Comparison of ENCODE assay signal across 48 mouse cellular contexts in the genomic region with DNA sequence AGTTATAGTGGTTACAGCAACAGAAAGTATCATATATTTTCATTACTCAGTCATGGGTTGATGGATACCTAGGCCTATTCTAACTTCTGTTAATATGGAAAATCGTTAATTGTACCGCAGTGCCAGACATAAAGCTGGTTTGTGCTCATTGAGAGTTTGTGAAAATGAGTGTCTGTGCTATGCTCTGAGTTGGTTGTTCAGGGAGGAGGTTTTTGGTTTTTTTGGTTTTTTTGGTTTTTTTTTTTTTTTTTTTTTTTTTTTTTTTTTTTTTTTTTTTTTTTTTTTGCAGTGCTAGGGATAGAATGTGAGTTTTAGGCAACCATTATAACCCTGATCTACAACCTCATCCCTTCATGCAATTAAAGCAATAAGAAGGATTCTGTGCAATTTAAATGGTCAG. TPM values are rescaled to one million over a fixed set of nuclear protein-coding genes. Genes with fewer than 3 reads are reported as not detected.
"Had no signal": no experiment of that assay in that cellular context is flagged by ENCODE, and none has a peak within 500 bp of the region (broad histone marks: within the 10 kb centered on the region; RNA-seq: fewer than 3 reads in every experiment).

No protein-coding gene starts in this region.

- H3K4me2 ChIP-seq: limb, embryonic 12.5 days; limb, embryonic 13.5 days; limb, embryonic 15.5 days; liver, embryonic 11.5 days; liver, embryonic 12.5 days; liver, embryonic 13.5 days; liver, embryonic 15.5 days; lung, embryonic 14.5 days; lung, embryonic 15.5 days; midbrain, embryonic 11.5 days; midbrain, embryonic 12.5 days; midbrain, embryonic 13.5 days; midbrain, embryonic 15.5 days; neural tube, embryonic 12.5 days had no signal

- H3K4me1 ChIP-seq: limb, embryonic 10.5 days; limb, embryonic 12.5 days; limb, embryonic 13.5 days; limb, embryonic 15.5 days; liver, embryonic 12.5 days; liver, embryonic 13.5 days; liver, embryonic 15.5 days; lung, embryonic 15.5 days; megakaryocyte, embryonic 14.5 days; midbrain, embryonic 10.5 days; midbrain, embryonic 12.5 days; midbrain, embryonic 13.5 days; midbrain, embryonic 15.5 days; neural tube, embryonic 12.5 days had no signal

- DNase-seq: left cerebral cortex, postnatal 4 days; liver; liver, embryonic 13.5 days; liver, postnatal 0 days; lung, adult 18-20 months; lung, adult 2 months; lung, embryonic 14.5 days; lung, postnatal 10 days; lung, postnatal 14 days; lung, postnatal 36 days; lung, postnatal 4 days; midbrain, embryonic 14.5 days had no signal

- H3K36me3 ChIP-seq: limb, embryonic 10.5 days; limb, embryonic 12.5 days; limb, embryonic 13.5 days; limb, embryonic 15.5 days; liver, embryonic 12.5 days; liver, embryonic 13.5 days; liver, embryonic 15.5 days; lung, embryonic 15.5 days; midbrain, embryonic 10.5 days; midbrain, embryonic 12.5 days; midbrain, embryonic 13.5 days; midbrain, embryonic 15.5 days; neural tube, embryonic 12.5 days had no signal

- H3K9me3 ChIP-seq: limb, embryonic 10.5 days; limb, embryonic 12.5 days; limb, embryonic 13.5 days; limb, embryonic 15.5 days; liver, embryonic 12.5 days; liver, embryonic 13.5 days; liver, embryonic 15.5 days; lung, embryonic 15.5 days; megakaryocyte, embryonic 14.5 days; midbrain, embryonic 10.5 days; midbrain, embryonic 12.5 days; midbrain, embryonic 13.5 days; midbrain, embryonic 15.5 days; neural tube, embryonic 12.5 days had no signal

- H3K27me3 ChIP-seq: limb, embryonic 12.5 days; limb, embryonic 13.5 days; limb, embryonic 15.5 days; liver, embryonic 12.5 days; liver, embryonic 13.5 days; liver, embryonic 15.5 days; lung, embryonic 15.5 days; midbrain, embryonic 12.5 days; midbrain, embryonic 13.5 days; midbrain, embryonic 15.5 days; neural tube, embryonic 12.5 days had no signal

- H3K4me3 ChIP-seq: limb, embryonic 10.5 days; limb, embryonic 12.5 days; limb, embryonic 13.5 days; limb, embryonic 15.5 days; liver, embryonic 12.5 days; liver, embryonic 13.5 days; liver, embryonic 15.5 days; lung, embryonic 15.5 days; megakaryocyte, embryonic 14.5 days; midbrain, embryonic 10.5 days; midbrain, embryonic 12.5 days; midbrain, embryonic 13.5 days; midbrain, embryonic 15.5 days; myocyte; neural tube, embryonic 12.5 days had no signal

- H3K27ac ChIP-seq: limb, embryonic 10.5 days; limb, embryonic 12.5 days; limb, embryonic 13.5 days; limb, embryonic 15.5 days; liver, embryonic 12.5 days; liver, embryonic 13.5 days; liver, embryonic 14.5 days; liver, embryonic 15.5 days; lung, embryonic 15.5 days; macrophage; midbrain, embryonic 10.5 days; midbrain, embryonic 12.5 days; midbrain, embryonic 13.5 days; midbrain, embryonic 15.5 days; neural tube, embryonic 12.5 days had no signal

- H3K9ac ChIP-seq: limb, embryonic 12.5 days; limb, embryonic 13.5 days; limb, embryonic 15.5 days; liver, embryonic 12.5 days; liver, embryonic 13.5 days; liver, embryonic 14.5 days; liver, embryonic 15.5 days; liver, postnatal 0 days; lung, embryonic 14.5 days; lung, embryonic 15.5 days; midbrain, embryonic 12.5 days; midbrain, embryonic 13.5 days; midbrain, embryonic 15.5 days; neural tube, embryonic 12.5 days had no signal

RNA-seq across cellular contexts. Expression of a gene that starts 7.1 kb away (rescaled TPM):
- total RNA-seq: left cerebral cortex, adult 8-10 months; left cerebral cortex, postnatal 10 days; left cerebral cortex, postnatal 14 days; left cerebral cortex, postnatal 25 days; left cerebral cortex, postnatal 36 days; left cerebral cortex, postnatal 4 days; liver, adult 2 months; megakaryocyte progenitor cell, adult 5-6 weeks; midbrain, postnatal 0 days; monocyte, adult 5-6 weeks had no signal
- polyA plus RNA-seq: limb, embryonic 10.5 days; limb, embryonic 11.5 days; limb, embryonic 12.5 days; limb, embryonic 13.5 days; limb, embryonic 14.5 days; limb, embryonic 15.5 days; liver, adult 2 months; liver, embryonic 11.5 days; liver, embryonic 12.5 days; liver, embryonic 13.5 days; liver, embryonic 14.5 days; liver, embryonic 15.5 days; liver, embryonic 16.5 days; liver, postnatal 0 days; lung, adult 2 months; lung, embryonic 14.5 days; lung, embryonic 15.5 days; lung, embryonic 16.5 days; lung, postnatal 0 days; macrophage; midbrain, embryonic 10.5 days; midbrain, embryonic 12.5 days; midbrain, embryonic 13.5 days; midbrain, embryonic 14.5 days; midbrain, embryonic 15.5 days; midbrain, embryonic 16.5 days; midbrain, postnatal 0 days; myocyte; neural tube, embryonic 11.5 days; neural tube, embryonic 12.5 days had no signal

RNA-seq across cellular contexts. Expression of a gene that starts 25.4 kb away (rescaled TPM):
- total RNA-seq: left cerebral cortex, adult 8-10 months; left cerebral cortex, postnatal 10 days; left cerebral cortex, postnatal 14 days; left cerebral cortex, postnatal 25 days; left cerebral cortex, postnatal 36 days; left cerebral cortex, postnatal 4 days; liver, adult 2 months; megakaryocyte progenitor cell, adult 5-6 weeks; megakaryocyte, adult 5-6 weeks; megakaryocyte-erythroid progenitor cell, adult 5-6 weeks; midbrain, postnatal 0 days; monocyte, adult 5-6 weeks had no signal
- polyA plus RNA-seq: limb, embryonic 10.5 days; limb, embryonic 11.5 days; limb, embryonic 12.5 days; limb, embryonic 13.5 days; limb, embryonic 14.5 days; limb, embryonic 15.5 days; liver, adult 2 months; liver, embryonic 11.5 days; liver, embryonic 12.5 days; liver, embryonic 13.5 days; liver, embryonic 14.5 days; liver, embryonic 15.5 days; liver, embryonic 16.5 days; liver, postnatal 0 days; lung, adult 2 months; lung, embryonic 14.5 days; lung, embryonic 15.5 days; lung, embryonic 16.5 days; lung, postnatal 0 days; macrophage; midbrain, embryonic 10.5 days; midbrain, embryonic 11.5 days; midbrain, embryonic 12.5 days; midbrain, embryonic 13.5 days; midbrain, embryonic 14.5 days; midbrain, embryonic 15.5 days; midbrain, embryonic 16.5 days; midbrain, postnatal 0 days; myocyte; neural tube, embryonic 11.5 days; neural tube, embryonic 12.5 days had no signal

RNA-seq across cellular contexts. Expression of a gene that starts 29.9 kb away (rescaled TPM):
- total RNA-seq: left cerebral cortex, adult 8-10 months; left cerebral cortex, postnatal 10 days; left cerebral cortex, postnatal 14 days; left cerebral cortex, postnatal 25 days; left cerebral cortex, postnatal 36 days; left cerebral cortex, postnatal 4 days; liver, adult 2 months; megakaryocyte progenitor cell, adult 5-6 weeks; megakaryocyte, adult 5-6 weeks; megakaryocyte-erythroid progenitor cell, adult 5-6 weeks; midbrain, postnatal 0 days; monocyte, adult 5-6 weeks had no signal
- polyA plus RNA-seq: limb, embryonic 10.5 days; limb, embryonic 11.5 days; limb, embryonic 12.5 days; limb, embryonic 13.5 days; limb, embryonic 15.5 days; liver, adult 2 months; liver, embryonic 11.5 days; liver, embryonic 12.5 days; liver, embryonic 13.5 days; liver, embryonic 14.5 days; liver, embryonic 15.5 days; liver, embryonic 16.5 days; liver, postnatal 0 days; lung, adult 2 months; lung, embryonic 14.5 days; lung, embryonic 15.5 days; lung, embryonic 16.5 days; lung, postnatal 0 days; macrophage; midbrain, embryonic 10.5 days; midbrain, embryonic 11.5 days; midbrain, embryonic 12.5 days; midbrain, embryonic 13.5 days; midbrain, embryonic 14.5 days; midbrain, embryonic 15.5 days; midbrain, embryonic 16.5 days; midbrain, postnatal 0 days; myocyte; neural tube, embryonic 11.5 days; neural tube, embryonic 12.5 days had no signal

RNA-seq across cellular contexts. Expression of a gene that starts 40.2 kb away (rescaled TPM):
- total RNA-seq: left cerebral cortex, adult 8-10 months; left cerebral cortex, postnatal 10 days; left cerebral cortex, postnatal 14 days; left cerebral cortex, postnatal 25 days; left cerebral cortex, postnatal 36 days; left cerebral cortex, postnatal 4 days; liver, adult 2 months; megakaryocyte progenitor cell, adult 5-6 weeks; megakaryocyte, adult 5-6 weeks; megakaryocyte-erythroid progenitor cell, adult 5-6 weeks; midbrain, postnatal 0 days; monocyte, adult 5-6 weeks had no signal
- polyA plus RNA-seq: limb, embryonic 10.5 days; limb, embryonic 11.5 days; limb, embryonic 12.5 days; limb, embryonic 13.5 days; limb, embryonic 14.5 days; limb, embryonic 15.5 days; liver, adult 2 months; liver, embryonic 11.5 days; liver, embryonic 12.5 days; liver, embryonic 13.5 days; liver, embryonic 14.5 days; liver, embryonic 15.5 days; liver, embryonic 16.5 days; liver, postnatal 0 days; lung, adult 2 months; lung, embryonic 14.5 days; lung, embryonic 15.5 days; lung, embryonic 16.5 days; lung, postnatal 0 days; macrophage; midbrain, embryonic 10.5 days; midbrain, embryonic 11.5 days; midbrain, embryonic 12.5 days; midbrain, embryonic 13.5 days; midbrain, embryonic 14.5 days; midbrain, embryonic 15.5 days; midbrain, embryonic 16.5 days; midbrain, postnatal 0 days; myocyte; neural tube, embryonic 11.5 days; neural tube, embryonic 12.5 days had no signal

RNA-seq across cellular contexts. Expression of a gene that starts 44.9 kb away (rescaled TPM):
- total RNA-seq: left cerebral cortex, adult 8-10 months; left cerebral cortex, postnatal 10 days; left cerebral cortex, postnatal 14 days; left cerebral cortex, postnatal 25 days; left cerebral cortex, postnatal 36 days; left cerebral cortex, postnatal 4 days; liver, adult 2 months; megakaryocyte progenitor cell, adult 5-6 weeks; megakaryocyte, adult 5-6 weeks; megakaryocyte-erythroid progenitor cell, adult 5-6 weeks; midbrain, postnatal 0 days; monocyte, adult 5-6 weeks had no signal
- polyA plus RNA-seq: limb, embryonic 10.5 days; limb, embryonic 11.5 days; limb, embryonic 12.5 days; limb, embryonic 13.5 days; liver, adult 2 months; liver, embryonic 11.5 days; liver, embryonic 12.5 days; liver, embryonic 13.5 days; liver, embryonic 14.5 days; liver, embryonic 15.5 days; liver, embryonic 16.5 days; liver, postnatal 0 days; lung, adult 2 months; lung, embryonic 14.5 days; lung, embryonic 15.5 days; lung, embryonic 16.5 days; lung, postnatal 0 days; macrophage; midbrain, embryonic 10.5 days; midbrain, embryonic 11.5 days; midbrain, embryonic 12.5 days; midbrain, embryonic 13.5 days; midbrain, embryonic 14.5 days; midbrain, embryonic 15.5 days; midbrain, embryonic 16.5 days; midbrain, postnatal 0 days; myocyte; neural tube, embryonic 11.5 days; neural tube, embryonic 12.5 days had no signal
